Mouse (Mus musculus): ENCODE data around the gene Fam83f. TPM values are rescaled to one million over a fixed set of nuclear protein-coding genes. Genes with fewer than 3 reads are reported as not detected.

The Fam83f gene
- 0.22 TPM for polyA plus RNA-seq (2017; shearing (Covaris generic))

GRCm38 (mm10) chr15:80671295-80672252 lies at the start of gene Fam83f:
Gene Fam83f (plus strand): TSS chr15:80671847.

GRCm38 (mm10) chr15:80710608-80711363 lies 39.1 kb downstream of the Fam83f start, which contains the start of gene Tnrc6b:
Gene Tnrc6b (plus strand): TSS chr15:80711313.

Other genes with a start within 250 kb of the Fam83f start
- 0.20 TPM for gene Enthd1, start 106.7 kb upstream of the Fam83f start, polyA plus RNA-seq (2017; shearing (Covaris generic))
- 85.0 TPM for gene Grap2, start 99.3 kb upstream of the Fam83f start, polyA plus RNA-seq (2017; shearing (Covaris generic))
- gene Tnrc6b, start 39.5 kb downstream of the Fam83f start, polyA plus RNA-seq (2017; shearing (Covaris generic)): 55.1 TPM

Data from CD4-positive, CD25-positive, alpha-beta regulatory T cell, adult 9 weeks (primary cell).